Mouse (Mus musculus) ES-Bruce4 (cell line): ENCODE data around the gene Vars.

Experiments
- CTCF ChIP-seq: IDR thresholded peaks from one replicate; pipeline ENCODE4 v1.8.1; 2011; ENCODE audit warnings: low read depth, low read length
- POLR2A ChIP-seq: IDR thresholded peaks from one replicate; pipeline ENCODE4 v1.8.1; 2011; ENCODE audit warnings: low read length; ENCODE audit not compliant: insufficient read depth

GRCm38 (mm10) chr17:34953904-34954303, 46.9 kb upstream of the Vars start:
- no peak for TF ChIP-seq CTCF
- TF ChIP-seq POLR2A: no peak
